Mouse (Mus musculus): ENCODE data around the gene Anapc15. TPM values are rescaled to one million over a fixed set of nuclear protein-coding genes. Genes with fewer than 3 reads are reported as not detected.
A peak's percentile ranks its signal among the peaks of the same experiment; 100 is the strongest.

The Anapc15 gene
- 56.2 and 58.1 TPM in 2 replicates for polyA plus RNA-seq (2015; fragmentation: Nextera tagmentation; extraction: Ambion mirVana)

- WGBS, result 72% methylated on average over 3 of the region's 3 CpGs
- H3K27ac ChIP-seq (ENCODE audit: low read depth, low read length), result no peak within 1 kb of the TSS
- peaks cover 5% of the 10 kb centered on the region for H3K36me3 ChIP-seq (ENCODE audit: control insufficient read depth, insufficient read depth)
- H3K9me3 ChIP-seq (ENCODE audit: control insufficient read depth), result no peaks in the 10 kb centered on the region
- no peak within 1 kb of the TSS for H3K9ac ChIP-seq (ENCODE audit: low read depth, low read length)
- no peak for ATAC-seq
- H3K4me3 ChIP-seq (ENCODE audit: low read depth, low read length), result no peak within 1 kb of the TSS
- no peak within 1 kb of the TSS for H3K4me2 ChIP-seq (replicated peaks; ENCODE audit: low read depth)
- H3K4me1 ChIP-seq (replicated peaks; ENCODE audit: control insufficient read depth, insufficient read depth, low read length), result no peaks in the 10 kb centered on the region
- no peaks in the 10 kb centered on the region for H3K27me3 ChIP-seq (replicated peaks; ENCODE audit: control insufficient read depth, insufficient read depth, low read length)
- no peak for TF ChIP-seq CTCF (IDR thresholded peaks at IDR 0.05; ENCODE audit: low read depth)
Observed at GRCm38 (mm10) chr7:101863415-101863814, at the start of gene Anapc15. Anapc15 (plus strand) TSS chr7:101863715.

- Histone ChIP-seq H3K36me3 (ENCODE audit: control insufficient read depth, insufficient read depth) (no peaks in the 10 kb centered on the region), H3K9ac (ENCODE audit: low read depth, low read length) (peak within 1 kb of the TSS; percentile 17; the same call in 1 of the 2 replicates), H3K27me3 (replicated peaks; ENCODE audit: control insufficient read depth, insufficient read depth, low read length) (peaks cover 55% of the 10 kb centered on the region), H3K4me2 (replicated peaks; ENCODE audit: low read depth) (peak within 1 kb of the TSS; percentile 56), H3K4me1 (replicated peaks; ENCODE audit: control insufficient read depth, insufficient read depth, low read length) (peaks cover 20% of the 10 kb centered on the region; the same call in 1 of the 2 replicates), H3K9me3 (ENCODE audit: control insufficient read depth) (no peaks in the 10 kb centered on the region), H3K4me3 (ENCODE audit: low read depth, low read length) (peak within 1 kb of the TSS; percentile 31), H3K27ac (ENCODE audit: low read depth, low read length) (no peak within 1 kb of the TSS)
- 2% methylated on average over 45 of the region's 45 CpGs for WGBS
- no peak for TF ChIP-seq CTCF (IDR thresholded peaks at IDR 0.05; ENCODE audit: low read depth)
- ATAC-seq, result 0 out of 2 replicates have a peak, but pooled peaks have one; percentile 5
Observed at GRCm38 (mm10) chr7:101817861-101818401, 45.6 kb upstream of the Anapc15 start, which contains the start of gene Phox2a. Phox2a (plus strand) TSS chr7:101818313.

DNA sequence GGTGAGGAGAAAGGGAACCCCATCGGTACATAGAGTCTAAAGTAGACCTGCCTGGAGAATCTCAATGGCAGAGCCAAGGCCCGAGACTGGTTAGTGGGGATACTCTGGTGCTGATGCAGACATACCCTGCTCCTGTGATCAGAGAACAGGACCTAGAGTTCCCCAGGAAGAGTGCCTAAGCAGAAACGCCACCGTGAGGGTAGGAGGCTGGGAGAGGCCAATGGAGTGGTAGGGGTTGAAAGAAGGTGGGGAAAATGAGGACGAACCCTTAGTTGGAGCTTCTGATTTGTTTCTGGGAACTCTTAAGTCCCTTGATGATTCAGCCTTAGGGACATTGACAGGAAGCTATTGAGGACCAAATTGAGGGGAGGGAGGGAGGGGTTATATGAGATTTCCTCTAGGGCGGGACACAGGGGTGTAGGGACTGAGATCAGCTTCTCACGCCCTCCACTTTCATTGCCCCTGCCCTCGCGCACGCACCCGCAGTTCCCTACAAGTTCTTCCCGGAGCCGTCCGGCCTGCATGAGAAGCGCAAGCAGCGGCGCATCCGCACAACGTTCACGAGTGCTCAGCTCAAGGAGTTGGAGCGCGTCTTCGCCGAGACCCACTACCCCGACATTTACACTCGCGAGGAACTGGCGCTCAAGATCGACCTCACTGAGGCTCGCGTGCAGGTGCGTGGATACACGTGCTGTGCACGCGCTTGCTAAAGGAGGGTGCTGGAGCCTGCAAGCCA lies 43.1 kb upstream of the Anapc15 start:
- Histone ChIP-seq H3K27me3 (replicated peaks; ENCODE audit: control insufficient read depth, insufficient read depth, low read length) (peaks cover 55% of the 10 kb centered on the region), H3K4me1 (replicated peaks; ENCODE audit: control insufficient read depth, insufficient read depth, low read length) (peaks cover 20% of the 10 kb centered on the region; the same call in 1 of the 2 replicates), H3K4me3 (ENCODE audit: low read depth, low read length) (peak overlapping the region; percentile 41), H3K9ac (ENCODE audit: low read depth, low read length) (no peak overlapping the region), H3K9me3 (ENCODE audit: control insufficient read depth) (no peaks in the 10 kb centered on the region), H3K4me2 (replicated peaks; ENCODE audit: low read depth) (peak overlapping the region; percentile 78), H3K36me3 (ENCODE audit: control insufficient read depth, insufficient read depth) (peaks cover 15% of the 10 kb centered on the region), H3K27ac (ENCODE audit: low read depth, low read length) (no peak overlapping the region)
- ATAC-seq, result no peak
- WGBS, result 7% methylated on average over 35 of the region's 35 CpGs
- no peak for TF ChIP-seq CTCF (IDR thresholded peaks at IDR 0.05; ENCODE audit: low read depth)

DNA sequence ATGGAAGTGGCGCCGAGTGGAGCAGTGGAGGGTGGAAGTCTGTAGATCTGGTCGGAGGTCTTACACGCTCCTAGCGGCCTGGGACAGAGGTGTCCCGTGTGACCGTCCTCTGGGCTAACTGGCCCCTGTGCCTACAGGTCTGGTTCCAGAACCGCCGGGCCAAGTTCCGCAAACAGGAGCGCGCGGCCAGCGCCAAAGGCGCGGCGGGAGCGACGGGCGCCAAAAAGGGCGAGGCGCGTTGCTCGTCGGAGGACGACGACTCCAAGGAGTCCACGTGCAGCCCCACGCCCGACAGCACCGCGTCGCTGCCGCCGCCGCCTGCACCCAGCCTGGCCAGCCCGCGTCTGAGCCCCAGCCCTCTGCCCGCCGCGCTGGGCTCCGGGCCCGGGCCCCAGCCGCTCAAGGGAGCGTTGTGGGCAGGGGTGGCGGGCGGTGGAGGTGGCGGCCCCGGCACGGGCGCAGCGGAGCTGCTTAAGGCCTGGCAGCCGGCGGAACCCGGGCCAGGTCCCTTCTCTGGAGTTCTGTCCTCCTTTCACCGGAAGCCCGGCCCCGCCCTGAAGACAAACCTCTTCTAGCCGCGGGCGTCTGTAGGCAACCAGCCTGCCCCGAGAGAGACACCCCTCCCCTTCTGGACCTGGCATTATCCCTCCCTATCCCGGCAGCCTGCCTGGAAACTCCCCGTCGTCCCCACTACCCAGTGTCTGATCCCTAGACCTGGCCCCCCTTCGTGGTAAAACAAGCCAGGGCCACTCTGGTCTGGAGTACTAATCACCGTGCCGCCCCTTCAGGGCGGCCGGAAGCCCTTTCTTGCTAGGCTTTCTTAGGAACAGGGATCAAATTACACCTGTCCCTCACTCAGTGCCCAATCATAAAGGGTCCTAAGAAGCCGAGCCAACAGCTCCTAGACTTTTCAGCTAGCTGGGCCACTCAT lies 41.7 kb upstream of the Anapc15 start:
- Histone ChIP-seq H3K36me3 (ENCODE audit: control insufficient read depth, insufficient read depth) (peaks cover 29% of the 10 kb centered on the region), H3K9me3 (ENCODE audit: control insufficient read depth) (no peaks in the 10 kb centered on the region), H3K4me1 (replicated peaks; ENCODE audit: control insufficient read depth, insufficient read depth, low read length) (peaks cover 20% of the 10 kb centered on the region; the same call in 1 of the 2 replicates), H3K27ac (ENCODE audit: low read depth, low read length) (no peak overlapping the region), H3K4me3 (ENCODE audit: low read depth, low read length) (peak overlapping the region; percentile 41), H3K9ac (ENCODE audit: low read depth, low read length) (peak overlapping the region; percentile 37), H3K27me3 (replicated peaks; ENCODE audit: control insufficient read depth, insufficient read depth, low read length) (peaks cover 50% of the 10 kb centered on the region), H3K4me2 (replicated peaks; ENCODE audit: low read depth) (peak overlapping the region; percentile 78)
- WGBS, result 1% methylated on average over 62 of the region's 71 CpGs
- TF ChIP-seq CTCF (IDR thresholded peaks at IDR 0.05; ENCODE audit: low read depth), result 0 out of 2 replicates have a peak, but pooled peaks have one; percentile 1
- ATAC-seq, result peak; percentile 36

DNA sequence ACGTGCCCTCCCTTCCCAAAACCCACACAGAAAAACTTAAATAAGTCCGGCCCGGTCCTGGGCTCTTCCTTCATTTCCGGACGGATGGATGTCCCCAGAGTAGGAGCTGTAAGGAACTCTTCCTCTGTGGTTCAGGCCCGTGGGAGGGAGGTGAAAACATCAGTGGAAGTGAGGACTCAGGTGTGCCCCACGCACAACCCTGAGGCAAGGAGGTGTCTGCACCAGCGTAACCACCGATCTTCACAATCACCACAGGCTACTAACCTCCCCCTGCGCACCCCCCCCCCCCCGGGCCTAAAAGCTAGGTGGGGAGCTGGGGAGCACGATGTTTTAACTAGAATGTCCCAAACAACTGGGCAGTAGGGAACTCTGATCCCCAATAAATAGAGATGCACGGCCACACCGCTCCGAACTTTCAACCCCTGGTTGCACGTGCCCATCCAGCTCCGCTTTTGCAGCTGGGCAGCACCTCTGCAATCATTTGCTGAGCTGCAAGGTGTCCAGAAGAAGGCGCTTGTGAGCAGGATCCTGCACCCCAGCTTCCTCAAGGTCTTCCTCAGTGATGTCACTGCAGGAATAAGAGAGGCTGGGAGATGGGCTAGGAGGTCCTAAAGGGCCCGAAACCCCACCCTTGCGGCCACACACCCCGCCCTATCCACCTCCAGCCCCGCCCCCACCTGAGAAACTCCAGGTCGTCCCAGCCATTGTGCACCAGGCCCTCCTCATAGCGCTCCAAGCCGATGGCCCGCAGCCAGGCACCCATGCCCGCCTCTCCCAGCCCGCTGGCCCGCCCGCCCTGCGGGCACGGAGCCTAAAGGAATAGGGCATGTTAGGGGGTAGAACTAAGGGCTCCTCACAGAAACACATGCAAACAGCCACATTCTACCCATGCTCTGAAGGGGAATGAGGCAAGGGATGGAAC lies 40.4 kb upstream of the Anapc15 start:
- peak; percentile 71 for TF ChIP-seq CTCF (IDR thresholded peaks at IDR 0.05; ENCODE audit: low read depth)
- Histone ChIP-seq H3K27me3 (replicated peaks; ENCODE audit: control insufficient read depth, insufficient read depth, low read length) (peaks cover 37% of the 10 kb centered on the region), H3K4me3 (ENCODE audit: low read depth, low read length) (no peak overlapping the region), H3K27ac (ENCODE audit: low read depth, low read length) (no peak overlapping the region), H3K36me3 (ENCODE audit: control insufficient read depth, insufficient read depth) (peaks cover 41% of the 10 kb centered on the region), H3K4me1 (replicated peaks; ENCODE audit: control insufficient read depth, insufficient read depth, low read length) (peaks cover 14% of the 10 kb centered on the region; the same call in 1 of the 2 replicates), H3K9ac (ENCODE audit: low read depth, low read length) (no peak overlapping the region), H3K4me2 (replicated peaks; ENCODE audit: low read depth) (no peak overlapping the region), H3K9me3 (ENCODE audit: control insufficient read depth) (no peaks in the 10 kb centered on the region)
- ATAC-seq, result peak; percentile 24
- 51% methylated on average over 32 of the region's 32 CpGs for WGBS
